Mouse (Mus musculus): ENCODE data around the gene Acat1. TPM values are rescaled to one million over a fixed set of nuclear protein-coding genes. Genes with fewer than 3 reads are reported as not detected.

Acat1 gene
- polyA plus RNA-seq, 1 experiment from 2014 or later, result 180 TPM

DNA sequence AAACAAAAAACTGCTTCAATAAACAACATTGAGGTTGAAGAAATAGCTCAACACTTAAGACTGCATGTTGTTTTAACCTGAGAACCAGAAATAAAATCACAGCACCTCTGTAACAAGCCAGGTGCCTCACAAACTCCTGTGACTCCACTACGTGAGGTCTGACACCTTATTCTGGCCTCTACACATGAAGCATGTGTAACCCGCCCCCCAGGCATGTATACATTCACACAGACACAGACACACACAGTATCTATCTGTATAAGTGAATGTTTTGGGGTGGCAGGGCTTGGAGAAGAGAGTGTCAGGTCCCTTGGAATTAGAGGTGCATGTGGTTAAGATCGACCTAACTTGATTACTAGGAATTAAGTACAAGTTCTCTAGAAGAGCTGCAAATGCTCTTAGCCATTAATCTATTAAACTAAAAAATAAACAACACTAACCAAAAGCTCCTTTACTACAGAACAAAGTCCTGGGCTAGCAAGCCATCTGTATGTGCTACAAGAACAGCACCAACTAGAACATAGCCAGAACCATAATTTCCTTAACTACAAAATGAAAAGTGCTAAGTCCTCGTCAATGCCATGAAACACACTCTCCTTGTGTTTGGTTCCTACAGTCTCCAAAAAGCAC, 13.1 kb downstream of the Acat1 start:
- Histone ChIP-seq H3K27me3 (replicated peaks) (no peaks in the 10 kb centered on the region), H3K27ac (replicated peaks) (no peak overlapping the region), H3K9me3 (replicated peaks) (no peaks in the 10 kb centered on the region), H3K9ac (replicated peaks) (no peak overlapping the region), H3K4me3 (replicated peaks) (no peak overlapping the region), H3K4me1 (no peaks in the 10 kb centered on the region), H3K4me2 (no peak overlapping the region), H3K36me3 (peaks cover 37% of the 10 kb centered on the region)
- WGBS, result 89% methylated on average over 4 of the region's 4 CpGs
- ATAC-seq (ENCODE audit: low FRiP score), result no peak

DNA sequence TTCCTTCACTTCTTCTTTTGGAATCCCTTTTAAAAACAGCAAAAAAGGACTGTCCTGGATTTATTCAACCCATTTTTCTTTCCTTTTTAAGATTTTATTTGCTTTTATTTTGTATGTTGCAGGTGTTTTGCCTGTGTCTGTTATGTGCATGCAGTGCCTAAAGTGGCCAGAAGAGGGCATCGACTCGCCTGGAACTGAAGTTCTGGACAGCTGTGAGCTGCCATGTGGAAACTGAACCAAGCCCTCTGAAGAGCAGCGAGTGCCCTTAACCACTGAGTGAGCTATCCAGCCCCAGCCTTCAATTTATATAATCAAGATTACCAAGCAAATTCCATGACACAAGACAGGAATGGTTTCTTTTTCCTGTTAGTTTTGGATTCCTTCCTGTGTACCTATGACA, 15.4 kb downstream of the Acat1 start:
- Histone ChIP-seq H3K9ac (replicated peaks) (no peak overlapping the region), H3K9me3 (replicated peaks) (no peaks in the 10 kb centered on the region), H3K36me3 (peaks cover 56% of the 10 kb centered on the region), H3K4me3 (replicated peaks) (no peak overlapping the region), H3K27me3 (replicated peaks) (no peaks in the 10 kb centered on the region), H3K27ac (replicated peaks) (no peak overlapping the region), H3K4me2 (no peak overlapping the region), H3K4me1 (no peaks in the 10 kb centered on the region)
- 12% methylated on average over 3 of the region's 3 CpGs for WGBS
- ATAC-seq (ENCODE audit: low FRiP score), result no peak

DNA sequence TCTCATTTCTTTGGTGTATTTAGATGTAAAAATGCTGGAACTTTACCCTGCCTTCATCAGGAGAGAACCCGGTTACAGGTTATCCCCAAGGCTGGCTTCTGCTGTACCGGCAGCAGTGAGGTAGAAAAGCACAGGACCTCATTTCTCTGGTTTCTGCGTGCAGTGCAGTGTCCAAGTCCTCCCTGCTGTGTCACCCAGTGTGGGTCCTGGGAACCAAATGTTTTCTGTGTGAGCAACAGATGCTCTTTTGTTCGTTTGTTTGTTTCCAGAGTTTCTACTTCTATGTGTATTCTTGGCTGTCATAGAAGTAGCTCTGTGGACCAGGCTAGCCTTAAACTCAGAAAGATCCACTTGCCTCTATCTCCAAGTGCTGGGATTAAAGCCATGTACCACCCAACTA, 28.3 kb downstream of the Acat1 start:
- no peaks in the 10 kb centered on the region for H3K4me1 ChIP-seq
- peaks cover 75% of the 10 kb centered on the region for H3K36me3 ChIP-seq
- no peak overlapping the region for H3K9ac ChIP-seq (replicated peaks)
- no peaks in the 10 kb centered on the region for H3K9me3 ChIP-seq (replicated peaks)
- no peak for ATAC-seq (ENCODE audit: low FRiP score)
- H3K4me3 ChIP-seq (replicated peaks), result no peak overlapping the region
- 83% methylated on average over 4 of the region's 4 CpGs for WGBS
- H3K27ac ChIP-seq (replicated peaks), result no peak overlapping the region
- H3K4me2 ChIP-seq, result no peak overlapping the region
- no peaks in the 10 kb centered on the region for H3K27me3 ChIP-seq (replicated peaks)

DNA sequence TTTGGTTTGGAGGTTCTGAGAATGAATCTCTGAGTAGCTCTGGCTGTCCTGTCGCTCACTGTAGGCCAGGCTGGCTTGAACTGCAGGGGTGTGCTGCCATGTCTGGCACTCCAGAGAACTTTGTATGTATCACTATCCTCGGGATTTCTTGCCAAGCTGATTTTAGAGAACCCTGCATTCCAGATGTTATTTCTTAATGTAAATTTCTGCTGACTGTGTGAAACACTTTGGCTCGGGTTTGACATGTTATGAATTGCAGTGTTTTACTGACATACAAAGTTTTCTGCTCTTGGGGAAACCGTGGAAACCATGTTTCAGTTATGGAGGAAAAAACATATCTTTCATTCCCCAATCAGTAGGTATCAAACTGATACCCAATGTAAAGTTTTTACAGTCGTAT, 34.5 kb downstream of the Acat1 start:
- ATAC-seq (ENCODE audit: low FRiP score), result no peak
- no peaks in the 10 kb centered on the region for H3K27me3 ChIP-seq (replicated peaks)
- H3K9me3 ChIP-seq (replicated peaks), result no peaks in the 10 kb centered on the region
- no peaks in the 10 kb centered on the region for H3K4me1 ChIP-seq
- no peak overlapping the region for H3K27ac ChIP-seq (replicated peaks)
- 93% methylated on average over 5 of the region's 5 CpGs for WGBS
- H3K4me3 ChIP-seq (replicated peaks), result no peak overlapping the region
- no peak overlapping the region for H3K4me2 ChIP-seq
- H3K9ac ChIP-seq (replicated peaks), result no peak overlapping the region
- peaks cover 50% of the 10 kb centered on the region for H3K36me3 ChIP-seq

DNA sequence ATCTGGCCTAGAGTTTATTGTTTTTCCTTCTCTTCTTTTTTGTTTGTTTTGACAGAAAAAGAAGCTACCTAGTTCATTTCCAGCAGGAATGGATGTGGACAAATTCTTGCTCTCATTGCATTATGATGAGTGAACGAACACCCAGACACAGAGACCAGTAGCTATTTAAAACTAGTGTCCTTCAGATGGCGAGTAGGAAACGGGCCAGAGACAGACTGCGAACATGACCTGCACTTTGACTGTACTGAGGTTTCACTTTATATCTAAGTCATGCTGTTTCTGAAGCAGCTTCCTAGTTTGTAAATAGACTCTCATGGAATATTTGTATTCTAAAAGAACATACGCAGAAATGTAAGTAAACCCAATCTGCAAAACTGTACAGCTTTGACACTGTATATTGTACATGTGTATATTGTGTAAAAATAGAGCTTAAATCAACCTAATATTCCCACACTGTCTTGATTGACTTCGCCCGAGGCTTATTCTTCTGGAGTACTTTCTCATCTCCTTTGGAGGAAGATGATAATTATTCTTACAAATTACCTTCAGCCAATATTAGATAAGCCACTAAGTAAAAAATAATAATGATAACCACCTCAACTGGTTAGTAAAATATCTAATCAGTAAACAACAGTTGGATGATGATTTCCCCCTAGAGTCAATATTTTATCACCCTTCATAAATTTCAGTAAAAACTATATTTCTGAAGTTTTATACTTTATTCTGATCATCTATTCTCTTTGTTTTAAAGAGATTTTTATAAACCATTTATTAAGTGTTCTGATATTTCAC, 37.5 kb downstream of the Acat1 start:
- Histone ChIP-seq H3K9me3 (replicated peaks) (no peaks in the 10 kb centered on the region), H3K27me3 (replicated peaks) (no peaks in the 10 kb centered on the region), H3K27ac (replicated peaks) (no peak overlapping the region), H3K4me2 (no peak overlapping the region), H3K36me3 (peaks cover 47% of the 10 kb centered on the region), H3K9ac (replicated peaks) (no peak overlapping the region), H3K4me3 (replicated peaks) (no peak overlapping the region), H3K4me1 (no peaks in the 10 kb centered on the region)
- WGBS, result 94% methylated on average over 7 of the region's 7 CpGs
- ATAC-seq (ENCODE audit: low FRiP score), result no peak

DNA sequence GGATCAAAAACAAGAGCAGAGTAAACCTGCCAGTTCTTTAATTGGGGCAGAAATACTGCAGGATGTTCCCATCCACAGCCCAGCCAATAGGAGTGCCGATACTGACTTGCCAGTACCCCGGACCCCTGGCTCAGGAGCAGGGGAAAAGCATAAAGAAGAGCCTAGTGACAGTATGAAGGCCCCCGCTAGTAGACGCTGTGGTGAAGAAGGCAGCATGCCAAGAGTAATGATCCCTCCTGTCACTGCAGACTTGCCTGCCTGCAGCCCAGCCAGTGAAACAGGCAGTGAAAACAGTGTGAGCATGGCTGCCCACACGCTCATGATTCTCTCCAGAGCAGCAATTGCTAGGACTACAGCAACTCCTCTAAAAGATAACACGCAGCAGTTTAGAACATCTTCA, 39.5 kb downstream of the Acat1 start:
- Histone ChIP-seq H3K27me3 (replicated peaks) (no peaks in the 10 kb centered on the region), H3K9ac (replicated peaks) (no peak overlapping the region), H3K36me3 (peaks cover 52% of the 10 kb centered on the region), H3K9me3 (replicated peaks) (no peaks in the 10 kb centered on the region), H3K4me3 (replicated peaks) (no peak overlapping the region), H3K27ac (replicated peaks) (no peak overlapping the region), H3K4me2 (no peak overlapping the region), H3K4me1 (no peaks in the 10 kb centered on the region)
- ATAC-seq (ENCODE audit: low FRiP score), result no peak
- 64% methylated on average over 6 of the region's 6 CpGs for WGBS

DNA sequence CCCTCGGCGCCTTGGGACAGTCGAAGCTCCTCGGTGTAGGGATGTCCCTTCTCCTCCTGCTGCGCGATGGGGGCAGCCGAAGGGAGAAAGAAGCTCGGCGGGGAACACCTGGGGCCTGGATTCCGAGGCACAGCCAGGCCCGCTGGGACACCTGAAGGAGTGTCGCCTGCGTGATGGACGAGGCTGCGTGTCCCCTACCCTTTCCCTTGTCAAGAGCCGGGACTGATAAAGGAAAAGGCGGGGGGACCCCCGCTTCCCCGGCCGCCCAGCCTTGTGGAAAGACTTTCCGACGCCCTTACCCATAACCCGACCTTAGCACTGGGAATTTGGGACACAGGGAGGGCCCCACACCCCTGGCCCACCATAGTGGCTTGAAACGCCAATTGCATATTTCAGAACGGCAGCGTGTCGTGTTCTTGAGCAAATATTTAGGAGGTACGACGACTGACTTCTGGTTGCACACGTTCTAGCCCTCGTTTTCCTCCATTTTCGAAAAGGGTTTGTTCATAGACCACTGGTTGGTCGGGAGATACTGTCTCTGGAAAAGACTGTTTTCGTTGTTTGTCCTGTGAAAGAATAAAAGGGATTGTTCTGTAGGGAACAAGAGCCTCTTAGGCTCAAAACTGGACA, 72.7 kb downstream of the Acat1 start:
- ATAC-seq (ENCODE audit: low FRiP score), result no peak
- H3K4me2 ChIP-seq, result peak overlapping the region; percentile 93
- peak overlapping the region; percentile 85 for H3K9ac ChIP-seq (replicated peaks)
- H3K4me3 ChIP-seq (replicated peaks), result peak overlapping the region; percentile 88
- H3K27me3 ChIP-seq (replicated peaks), result no peaks in the 10 kb centered on the region
- under 1% methylated on average over 30 of the region's 34 CpGs for whole genome bisulfite sequencing
- no peaks in the 10 kb centered on the region for H3K36me3 ChIP-seq
- peak overlapping the region; percentile 91 for H3K27ac ChIP-seq (replicated peaks)
- no peaks in the 10 kb centered on the region for H3K9me3 ChIP-seq (replicated peaks)
- H3K4me1 ChIP-seq, result peaks cover 27% of the 10 kb centered on the region

DNA sequence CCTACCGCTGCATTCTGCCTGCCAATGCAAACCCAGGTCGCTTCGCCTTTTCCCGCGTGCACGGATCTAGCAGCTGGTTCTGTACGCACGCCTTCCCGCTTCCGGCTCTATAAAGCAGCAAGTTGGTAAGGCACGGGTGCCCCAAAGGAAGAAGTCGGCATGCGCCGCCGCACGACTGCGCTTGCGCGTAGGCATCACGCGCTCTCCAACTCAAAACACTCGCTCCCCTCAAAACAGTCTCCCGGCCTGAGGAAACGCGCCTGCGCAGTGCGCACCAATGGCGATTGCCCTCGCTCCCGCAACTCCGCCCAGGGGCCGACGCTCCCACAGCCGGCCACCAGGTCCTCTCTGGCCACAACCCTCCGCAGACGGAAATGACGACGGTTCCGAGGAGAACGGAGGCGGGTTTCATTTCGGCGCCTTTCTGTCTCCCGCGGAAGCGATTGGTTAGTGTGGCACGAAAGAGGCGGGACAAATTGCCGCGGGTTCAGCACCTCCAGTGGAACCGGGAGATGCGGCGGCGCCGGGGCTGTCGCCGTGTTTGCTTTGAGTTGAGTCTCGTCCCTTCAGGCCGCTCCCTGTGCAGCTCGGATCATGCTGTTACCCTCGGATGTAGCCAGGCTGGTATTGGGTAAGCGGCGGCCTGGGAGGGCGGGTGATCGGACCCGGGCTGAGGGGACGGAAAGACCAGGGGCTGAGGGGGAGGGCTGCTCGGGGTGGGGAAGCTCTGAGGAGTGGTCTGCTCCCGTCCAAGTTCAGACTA, 73.4 kb downstream of the Acat1 start, which contains the start of the genes Atm and Npat:
Gene Atm (minus strand): TSS at position 183 of the 763 bp plus-strand sequence.
Gene Npat (plus strand): TSS at position 490 of the 763 bp plus-strand sequence.
- H3K4me3 ChIP-seq (replicated peaks), result peak within 1 kb of the TSS; percentile 88
- peak; percentile 99 for ATAC-seq (ENCODE audit: low FRiP score)
- H3K36me3 ChIP-seq, result 0 out of 2 replicates have a peak, but pooled peaks cover 2% of the 10 kb centered on the region
- H3K27me3 ChIP-seq (replicated peaks), result no peaks in the 10 kb centered on the region
- peak within 1 kb of the TSS; percentile 85 for H3K9ac ChIP-seq (replicated peaks)
- peak within 1 kb of the TSS; percentile 93 for H3K4me2 ChIP-seq
- peaks cover 27% of the 10 kb centered on the region for H3K4me1 ChIP-seq
- WGBS, result under 1% methylated on average over 69 of the region's 69 CpGs
- H3K9me3 ChIP-seq (replicated peaks), result no peaks in the 10 kb centered on the region
- peak within 1 kb of the TSS; percentile 91 for H3K27ac ChIP-seq (replicated peaks)

DNA sequence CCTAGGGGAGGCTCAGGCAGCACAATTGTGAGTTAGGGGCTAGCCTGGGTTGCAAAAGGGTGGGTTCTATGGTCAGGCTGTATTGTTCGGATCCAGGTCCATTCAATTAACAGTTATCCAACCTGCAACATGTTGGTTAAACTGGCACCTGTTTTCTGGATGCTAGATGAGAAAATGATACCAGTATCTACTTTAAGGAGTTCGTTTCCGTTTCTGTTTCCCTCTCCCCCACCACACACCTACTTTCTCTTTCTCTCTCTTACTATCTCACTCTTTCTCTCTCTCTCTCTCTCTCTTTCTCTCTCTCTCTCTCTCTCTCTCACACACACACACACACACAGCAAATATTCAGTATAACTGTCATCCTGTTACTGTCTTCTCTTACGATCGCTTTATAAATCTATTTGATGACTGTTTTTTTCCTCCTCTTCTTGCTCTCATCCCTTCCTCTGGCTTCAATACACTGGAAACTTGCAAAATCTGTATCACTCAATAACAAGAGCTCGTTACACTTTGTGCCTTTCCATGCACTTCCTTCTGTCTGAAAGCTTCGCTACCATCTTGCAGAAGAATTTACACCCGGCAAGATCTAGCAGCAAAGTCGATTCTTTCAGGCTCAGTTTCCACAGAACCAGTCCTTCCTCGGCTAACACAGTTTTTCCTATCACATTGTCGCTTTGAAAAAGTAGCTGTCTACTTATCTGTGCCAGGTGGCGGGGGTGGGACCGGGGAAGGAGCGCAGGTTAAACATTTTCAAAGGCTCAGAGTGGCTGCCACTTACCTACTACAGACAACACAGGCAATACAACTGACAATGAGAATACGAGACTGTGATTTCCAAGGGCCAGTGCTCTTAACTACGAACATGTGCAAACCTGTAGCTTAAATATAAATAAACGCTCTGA, 74.5 kb downstream of the Acat1 start:
- Histone ChIP-seq H3K4me1 (peaks cover 27% of the 10 kb centered on the region), H3K4me3 (replicated peaks) (peak overlapping the region; percentile 88), H3K9me3 (replicated peaks) (no peaks in the 10 kb centered on the region), H3K4me2 (peak overlapping the region; percentile 86), H3K9ac (replicated peaks) (peak overlapping the region; percentile 56), H3K27ac (replicated peaks) (peak overlapping the region; percentile 81), H3K27me3 (replicated peaks) (no peaks in the 10 kb centered on the region), H3K36me3 (peaks cover 10% of the 10 kb centered on the region; the same call in 1 of the 2 replicates)
- WGBS, result 20% methylated on average over 17 of the region's 17 CpGs
- ATAC-seq (ENCODE audit: low FRiP score), result no peak

Measured in neural tube, embryonic 15.5 days (tissue).